Mouse (Mus musculus): Measurements from ENCODE around the gene Ube2q1.

Ube2q1 gene

GRCm38 (mm10) chr3:89772968-89773709 lies at the start of gene Ube2q1:
Gene Ube2q1, plus strand, starts transcription at chr3:89773616.
- peak; percentile 96 to 98 for DNase-seq

- peak; percentile 66 to 75 for DNase-seq
Measured at GRCm38 (mm10) chr3:89727028-89727427, 46.4 kb upstream of the Ube2q1 start.

GRCm38 (mm10) chr3:89728848-89729247 lies 44.6 kb upstream of the Ube2q1 start:
- no peak for DNase-seq

GRCm38 (mm10) chr3:89730350-89731331 lies 42.8 kb upstream of the Ube2q1 start:
- peak; percentile 87 to 93 for DNase-seq

GRCm38 (mm10) chr3:89732091-89732490 lies 41.3 kb upstream of the Ube2q1 start:
- no peak for DNase-seq

- no peak for DNase-seq
Measured at GRCm38 (mm10) chr3:89738509-89738908, 34.9 kb upstream of the Ube2q1 start.

- peak; percentile 28 to 46 for DNase-seq
Measured at GRCm38 (mm10) chr3:89752307-89752706, 21.1 kb upstream of the Ube2q1 start.

- DNase-seq, result no peak
Measured at GRCm38 (mm10) chr3:89755283-89755682, 18.1 kb upstream of the Ube2q1 start.

GRCm38 (mm10) chr3:89757851-89758250 lies 15.6 kb upstream of the Ube2q1 start:
- DNase-seq, result no peak

GRCm38 (mm10) chr3:89759786-89760185 lies 13.6 kb upstream of the Ube2q1 start:
- DNase-seq, result no peak

- peak; percentile 94 for DNase-seq
Measured at GRCm38 (mm10) chr3:89764119-89764724, 9.2 kb upstream of the Ube2q1 start, which contains the start of gene Chrnb2. Gene Chrnb2, minus strand, starts transcription at chr3:89764632.

GRCm38 (mm10) chr3:89769584-89769983 lies 3.8 kb upstream of the Ube2q1 start:
- no peak for DNase-seq

- no peak for DNase-seq
Measured at GRCm38 (mm10) chr3:89770425-89771002, 2.9 kb upstream of the Ube2q1 start.

- DNase-seq, result peak; percentile 85 to 90
Measured at GRCm38 (mm10) chr3:89772588-89772967, 838 bp upstream of the Ube2q1 start.

GRCm38 (mm10) chr3:89773740-89774211 lies 360 bp downstream of the Ube2q1 start:
- DNase-seq, result peak; percentile 61 to 76

- no peak for DNase-seq
Measured at GRCm38 (mm10) chr3:89774236-89774960, 982 bp downstream of the Ube2q1 start.

- DNase-seq, result no peak
Measured at GRCm38 (mm10) chr3:89776001-89776400, 2.6 kb downstream of the Ube2q1 start.

GRCm38 (mm10) chr3:89780102-89780501 lies 6.7 kb downstream of the Ube2q1 start:
- no peak for DNase-seq

- no peak for DNase-seq
Measured at GRCm38 (mm10) chr3:89781640-89782039, 8.2 kb downstream of the Ube2q1 start.

GRCm38 (mm10) chr3:89784991-89785753 lies 11.8 kb downstream of the Ube2q1 start:
- peak; percentile 84 to 88 for DNase-seq

- DNase-seq, result no peak
Measured at GRCm38 (mm10) chr3:89786275-89786674, 12.9 kb downstream of the Ube2q1 start.

Data from kidney, postnatal 4 days (tissue).